Mouse (Mus musculus) lung, adult 2 months (tissue): Measurements from ENCODE around the gene Mta3. TPM values are rescaled to one million over a fixed set of nuclear protein-coding genes. Genes with fewer than 3 reads are reported as not detected.
A peak's percentile ranks its signal among the peaks of the same experiment; 100 is the strongest.

Source experiments
- DNase-seq: peaks from one replicate; pipeline ENCODE4 v3.0.0; 2022
- H3K4me1 ChIP-seq: fragments of 200-500 bp; 2 replicates; pipeline ENCODE4 v1.6.1; 2011; ENCODE audit warnings: low read length; ENCODE audit not compliant: control insufficient read depth, insufficient read depth
- H3K4me3 ChIP-seq: fragments of 200-500 bp; replicated peaks from 2 replicates; pipeline ENCODE3; 2011; ENCODE audit warnings: low read depth, mild to moderate bottlenecking, control low read depth, low read length; ENCODE audit errors: extremely low read depth
- CTCF ChIP-seq: fragments of 200-500 bp; IDR thresholded peaks from 2 replicates; pipeline ENCODE4 v1.5.1; 2011; ENCODE audit warnings: mild to moderate bottlenecking, low read length, control low read depth; ENCODE audit not compliant: insufficient read depth
- POLR2A ChIP-seq: fragments of 200-500 bp; IDR thresholded peaks from 2 replicates; pipeline ENCODE4 v1.6.1; 2011; ENCODE audit warnings: low read depth, mild to moderate bottlenecking, control low read depth, low read length, borderline replicate concordance; ENCODE audit errors: extremely low read depth
- WGBS: fragments of 180-500 bp; shearing (Covaris S2); methylation state at CpG from one replicate; pipeline ENCODE4 v1.1.7; 2018; 5-methylcytosine and 5-hydroxymethylcytosine counted together
- polyA plus RNA-seq: library from polyadenylated mRNA; depleted of rRNA; stranded (reverse); fragments of >200 nt; gene quantifications from 2 replicates; pipeline ENCODE4 v1.2.3, GENCODE M21; 2012; rRNA removed

The Mta3 gene
- polyA plus RNA-seq, 1 experiment: 34.9 TPM

DNA sequence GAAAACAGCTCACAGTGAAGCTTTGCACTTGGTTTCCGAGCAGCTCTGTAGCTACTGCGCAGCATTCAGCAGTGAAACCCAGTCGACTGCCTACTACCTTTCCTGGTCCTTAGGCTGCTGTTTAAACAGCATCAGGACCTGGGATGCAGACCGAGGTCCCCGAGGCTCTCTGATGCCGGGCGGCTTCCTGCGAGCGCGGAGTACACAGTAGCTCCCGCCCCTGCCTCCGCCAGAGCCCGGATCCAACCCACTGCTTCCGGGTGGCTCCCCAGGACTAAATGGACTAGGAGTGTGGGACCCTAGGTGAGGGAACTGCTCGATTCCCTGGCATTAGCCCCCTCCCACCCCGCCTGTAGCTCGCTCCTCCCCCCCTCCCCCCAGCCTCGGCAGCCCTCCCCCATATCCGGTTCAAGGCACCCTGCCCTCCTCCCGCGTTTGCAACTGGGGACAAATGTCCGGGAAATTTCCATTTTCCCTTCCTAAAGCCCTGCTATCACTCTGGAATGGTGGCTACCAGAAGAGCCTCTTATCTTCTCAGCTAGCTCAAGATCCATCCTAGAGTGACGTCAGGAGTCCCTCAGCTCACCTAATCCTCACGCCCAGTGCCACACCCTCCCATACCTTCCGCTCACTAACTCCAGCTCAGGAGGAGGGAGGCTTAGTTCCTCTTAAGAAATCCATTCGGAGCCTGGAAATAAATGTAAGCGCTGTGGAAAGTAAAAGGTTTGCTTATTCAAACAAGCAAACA is 156.3 kb downstream of the Mta3 start:
- no peaks in the 10 kb centered on the region for H3K4me1 ChIP-seq
- DNase-seq: peak; percentile 73
- H3K4me3 ChIP-seq: peak overlapping the region; percentile 87
- under 1% methylated on average over 27 of the region's 27 CpGs for WGBS
- TF ChIP-seq POLR2A (peak; percentile 41; the same call in 1 of the 2 replicates), CTCF (no peak)

DNA sequence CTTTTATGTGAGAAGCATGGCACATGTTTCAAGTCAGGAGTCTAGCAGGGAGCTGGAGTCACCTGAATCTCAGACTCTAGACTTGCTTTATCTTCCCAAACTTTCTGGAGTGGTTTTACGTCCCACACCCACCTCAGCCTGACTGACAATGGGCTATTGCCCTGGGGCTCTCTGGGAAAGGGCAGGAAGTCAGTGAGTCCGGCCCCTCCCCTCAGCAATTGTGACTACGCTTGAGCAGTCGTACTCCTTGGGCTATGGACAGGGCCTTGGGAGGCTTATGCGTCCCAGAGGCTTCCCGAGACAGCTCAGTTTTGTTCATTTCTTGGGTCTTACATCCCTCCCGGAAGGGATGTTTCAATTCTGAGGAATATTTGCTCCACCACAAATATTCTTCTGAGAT is 159.4 kb downstream of the Mta3 start:
- DNase-seq: no peak
- WGBS: 61% methylated on average over 7 of the region's 7 CpGs
- TF ChIP-seq POLR2A (no peak), CTCF (no peak)
- Histone ChIP-seq H3K4me1 (no peaks in the 10 kb centered on the region), H3K4me3 (no peak overlapping the region)

- TF ChIP-seq POLR2A: no peak
- peak; percentile 56 for TF ChIP-seq CTCF
- Histone ChIP-seq H3K4me3 (no peak overlapping the region), H3K4me1 (no peaks in the 10 kb centered on the region)
- no peak for DNase-seq
- 22% methylated on average over 10 of the region's 10 CpGs for WGBS
These were observed 160.6 kb downstream of the Mta3 start for GRCm38 (mm10) chr17:83866582-83866981.

DNA sequence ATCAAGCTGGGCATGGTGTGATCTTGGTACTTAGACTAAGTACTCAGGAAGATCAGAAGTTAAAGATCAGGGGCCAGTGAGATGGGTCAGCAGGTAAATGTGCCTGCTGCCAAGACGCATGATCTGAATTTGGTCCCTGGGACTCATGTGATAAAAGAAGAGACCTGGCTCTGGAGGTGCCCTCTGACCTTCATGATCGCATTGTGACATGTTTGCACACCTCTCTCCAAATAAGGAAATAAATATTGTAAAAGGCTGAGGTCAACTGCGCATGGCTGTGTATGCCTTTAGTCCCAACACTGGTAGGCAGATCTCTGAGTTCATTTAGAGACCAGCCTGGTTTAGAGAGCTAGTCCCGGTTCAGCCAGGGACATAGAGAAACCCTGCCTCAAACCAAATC is 164.4 kb downstream of the Mta3 start:
- H3K4me3 ChIP-seq: no peak overlapping the region
- no peaks in the 10 kb centered on the region for H3K4me1 ChIP-seq
- no peak for TF ChIP-seq CTCF
- TF ChIP-seq POLR2A: no peak
- DNase-seq: no peak
- 81% methylated on average over 4 of the region's 4 CpGs for WGBS

Other genes with a start within 250 kb of the Mta3 start
- gene Cox7a2l, start 188.8 kb upstream of the Mta3 start, polyA plus RNA-seq: 78.2 and 96.7 TPM in 2 replicates
- 0.03 and 0.05 TPM in 2 replicates for gene Kcng3, start 74.3 kb upstream of the Mta3 start, polyA plus RNA-seq
- 8.2 and 9.6 TPM in 2 replicates for gene Haao, start 141.8 kb downstream of the Mta3 start, polyA plus RNA-seq